Mouse (Mus musculus): ENCODE data around the gene Zpr1. TPM values are rescaled to one million over a fixed set of nuclear protein-coding genes. Genes with fewer than 3 reads are reported as not detected.
"Not testable (repeated sequence)": the region's sequence is repeated elsewhere in the genome, so short reads cannot be mapped to it uniquely, and the experiment has no call there.

The Zpr1 gene
- polyA plus RNA-seq, 1 experiment from 2014 or later: 60.3 TPM

DNA sequence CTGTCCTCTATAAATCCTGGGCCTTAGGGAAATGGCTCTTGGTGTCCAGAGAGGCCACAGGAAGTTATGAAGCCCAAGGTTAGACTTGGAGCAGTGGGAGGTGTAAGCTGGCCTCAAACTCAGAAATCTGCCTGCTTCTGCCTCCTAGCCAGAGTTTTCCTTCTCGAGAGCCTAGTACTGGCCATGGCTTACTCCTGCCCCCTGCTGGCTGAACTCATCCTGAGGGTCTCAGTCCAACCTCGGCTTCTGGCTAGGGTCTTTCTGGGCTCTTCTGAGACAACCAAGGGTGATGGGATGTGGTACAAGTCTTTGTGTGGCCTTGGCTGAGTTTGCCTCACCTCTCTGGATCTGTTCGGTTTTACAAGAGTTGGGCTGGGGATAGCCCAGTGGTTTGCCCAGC lies 45.1 kb downstream of the Zpr1 start:
- Histone ChIP-seq H3K27me3 (0 out of 2 replicates have a peak, but pooled peaks cover 2% of the 10 kb centered on the region), H3K9me3 (no peaks in the 10 kb centered on the region), H3K36me3 (no peaks in the 10 kb centered on the region), H3K4me1 (replicated peaks) (peaks cover 32% of the 10 kb centered on the region), H3K9ac (no peak overlapping the region), H3K4me3 (no peak overlapping the region), H3K27ac (replicated peaks) (no peak overlapping the region), H3K4me2 (no peak overlapping the region)
- ATAC-seq (ENCODE audit: low FRiP score, low read depth): no peak
- WGBS: 96% methylated on average over 3 of the region's 3 CpGs

DNA sequence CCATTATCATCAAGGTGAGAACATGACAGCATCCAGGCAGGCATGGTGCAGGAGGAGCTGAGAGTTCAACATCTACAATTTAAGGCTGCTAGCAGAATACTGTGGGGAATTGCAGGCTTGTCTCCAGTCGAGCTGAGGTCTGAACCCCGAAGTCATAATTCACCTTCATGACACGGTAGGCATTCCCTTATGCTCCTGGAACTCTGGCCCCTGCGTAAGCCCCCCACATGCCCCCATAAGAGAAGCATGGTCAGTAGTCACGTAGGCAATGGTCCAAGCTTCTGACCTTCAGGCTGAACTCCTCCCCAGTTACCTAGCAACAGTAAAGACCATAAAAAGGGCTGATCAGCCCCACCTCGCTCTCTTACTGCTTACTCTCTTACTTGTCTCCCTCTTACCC lies 47.0 kb downstream of the Zpr1 start, which contains the start of gene 4931429L15Rik:
4931429L15Rik (minus strand) TSS at position 101 of the 400 bp plus-strand sequence.
- not testable (repeated sequence) for H3K27ac ChIP-seq (replicated peaks); H3K4me3 ChIP-seq; H3K27me3 ChIP-seq; H3K4me2 ChIP-seq; H3K36me3 ChIP-seq; H3K9me3 ChIP-seq; H3K9ac ChIP-seq; ATAC-seq (ENCODE audit: low FRiP score, low read depth)
- WGBS: 90% methylated on average over 6 of the region's 6 CpGs
- H3K4me1 ChIP-seq (replicated peaks): peaks cover 26% of the 10 kb centered on the region

DNA sequence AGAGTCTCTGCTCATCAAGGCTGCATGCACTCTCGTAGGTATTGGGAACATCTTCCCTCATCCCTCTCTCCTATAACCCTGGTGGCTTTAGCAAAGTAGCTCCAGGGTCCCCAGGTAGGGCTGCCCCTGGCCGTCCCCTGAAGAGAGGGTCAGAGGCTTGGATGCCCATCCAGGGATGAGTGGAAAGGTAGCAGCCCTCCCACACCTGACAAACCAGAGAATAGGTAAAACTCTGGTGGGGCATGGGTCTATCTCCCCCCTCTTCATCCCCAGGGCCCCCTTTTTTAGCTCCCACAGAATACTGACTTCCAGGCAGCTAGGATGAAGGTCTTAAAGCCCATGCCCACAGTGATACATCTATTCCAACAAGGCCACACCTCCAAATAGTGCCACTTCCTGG lies 47.6 kb downstream of the Zpr1 start:
- Histone ChIP-seq H3K27me3 (no peaks in the 10 kb centered on the region), H3K36me3 (no peaks in the 10 kb centered on the region)
- WGBS: 99% methylated on average over 2 of the region's 2 CpGs

DNA sequence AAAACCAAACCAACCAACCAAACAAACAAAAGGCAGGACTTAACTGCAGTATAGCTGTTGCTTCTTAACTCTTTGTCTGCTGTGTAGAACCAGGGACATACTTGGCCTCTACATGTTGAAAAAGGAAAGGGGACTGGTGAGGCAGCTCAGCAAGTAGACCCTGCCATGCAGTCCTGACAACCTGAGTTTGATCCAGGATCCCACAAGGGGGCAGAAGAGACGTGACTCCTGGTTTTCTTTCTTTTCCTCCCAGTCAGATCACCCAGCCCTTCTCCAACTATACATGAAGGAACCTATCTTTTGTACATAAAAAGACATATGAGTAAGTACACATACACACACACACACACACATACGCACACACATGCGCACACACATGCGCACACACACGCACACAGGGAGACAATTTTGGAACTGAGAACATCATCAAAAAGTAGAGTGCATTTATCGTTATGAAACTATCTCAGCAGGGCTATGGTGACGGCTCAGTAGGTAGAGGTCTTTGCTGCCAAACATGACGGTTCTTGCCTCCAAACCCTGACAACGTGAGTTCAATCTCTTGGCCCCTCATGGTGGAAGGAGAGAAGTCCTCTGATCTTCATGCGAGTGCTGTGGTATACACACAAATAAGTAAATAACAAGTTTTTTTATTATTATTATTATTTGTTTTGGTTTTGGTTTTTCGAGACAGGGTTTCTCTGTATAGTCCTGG lies 54.0 kb downstream of the Zpr1 start:
- Histone ChIP-seq H3K27me3 (no peaks in the 10 kb centered on the region), H3K36me3 (no peaks in the 10 kb centered on the region), H3K9me3 (no peaks in the 10 kb centered on the region), H3K4me3 (no peak overlapping the region), H3K4me1 (replicated peaks) (peaks cover 26% of the 10 kb centered on the region), H3K4me2 (no peak overlapping the region), H3K27ac (replicated peaks) (no peak overlapping the region), H3K9ac (no peak overlapping the region)
- ATAC-seq (ENCODE audit: low FRiP score, low read depth): no peak
- 87% methylated on average over 11 of the region's 11 CpGs for WGBS

More for the DNA sequence above, 47.6 kb downstream of the Zpr1 start:
- ATAC-seq (ENCODE audit: low FRiP score, low read depth): no peak
- no peak overlapping the region for H3K4me2 ChIP-seq
- no peaks in the 10 kb centered on the region for H3K9me3 ChIP-seq
- no peak overlapping the region for H3K27ac ChIP-seq (replicated peaks)
- peaks cover 21% of the 10 kb centered on the region for H3K4me1 ChIP-seq (replicated peaks)
- no peak overlapping the region for H3K4me3 ChIP-seq
- H3K9ac ChIP-seq: no peak overlapping the region

DNA sequence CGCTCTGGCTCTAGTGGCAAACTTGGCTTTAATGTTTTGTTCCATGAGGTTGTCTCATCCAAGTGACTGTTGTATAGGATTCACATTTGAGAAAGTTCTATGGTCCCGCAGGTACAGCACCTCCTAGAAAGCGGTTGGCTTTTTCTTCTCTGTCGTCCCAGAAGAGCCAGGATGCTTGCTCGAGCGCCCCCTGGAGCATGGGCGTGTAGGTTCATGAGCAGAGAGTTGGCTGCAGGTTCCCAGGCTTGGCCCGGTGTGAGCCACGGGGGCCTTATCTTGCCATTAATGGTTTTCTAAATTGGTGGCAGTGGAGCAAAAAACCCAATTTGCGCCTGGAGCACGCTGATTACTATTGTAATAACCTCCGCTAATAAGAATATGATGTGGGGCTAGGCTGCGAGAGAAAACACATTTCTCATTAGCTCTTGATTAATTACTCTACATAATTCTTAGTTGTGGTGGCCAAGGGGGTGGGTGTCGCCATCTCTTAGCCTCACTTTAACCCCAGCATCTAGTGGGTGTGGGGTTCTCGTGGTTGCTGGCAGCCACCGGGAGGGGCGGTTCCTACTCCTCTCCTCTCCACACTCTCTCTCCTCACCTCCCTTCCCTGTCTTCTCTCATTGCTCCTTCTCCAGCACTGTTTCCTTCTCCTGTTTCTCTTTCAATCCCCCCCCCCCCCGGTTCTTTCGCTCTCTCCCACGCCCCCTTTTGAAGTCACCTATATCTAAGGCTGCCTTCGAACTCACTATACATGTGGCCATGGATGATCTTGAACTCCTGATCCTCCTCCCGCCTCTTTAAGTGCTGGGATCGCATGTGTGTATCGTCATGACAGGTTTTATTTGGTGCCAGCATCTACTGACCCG lies 55.1 kb downstream of the Zpr1 start:
- peak; percentile 39; the same call in 1 of the 2 replicates for ATAC-seq (ENCODE audit: low FRiP score, low read depth)
- Histone ChIP-seq H3K27me3 (no peaks in the 10 kb centered on the region), H3K9me3 (no peaks in the 10 kb centered on the region), H3K4me2 (peak overlapping the region; percentile 50), H3K36me3 (no peaks in the 10 kb centered on the region), H3K4me3 (no peak overlapping the region), H3K27ac (replicated peaks) (peak overlapping the region; percentile 77), H3K4me1 (replicated peaks) (peaks cover 22% of the 10 kb centered on the region), H3K9ac (no peak overlapping the region)
- WGBS: 41% methylated on average over 25 of the region's 25 CpGs

DNA sequence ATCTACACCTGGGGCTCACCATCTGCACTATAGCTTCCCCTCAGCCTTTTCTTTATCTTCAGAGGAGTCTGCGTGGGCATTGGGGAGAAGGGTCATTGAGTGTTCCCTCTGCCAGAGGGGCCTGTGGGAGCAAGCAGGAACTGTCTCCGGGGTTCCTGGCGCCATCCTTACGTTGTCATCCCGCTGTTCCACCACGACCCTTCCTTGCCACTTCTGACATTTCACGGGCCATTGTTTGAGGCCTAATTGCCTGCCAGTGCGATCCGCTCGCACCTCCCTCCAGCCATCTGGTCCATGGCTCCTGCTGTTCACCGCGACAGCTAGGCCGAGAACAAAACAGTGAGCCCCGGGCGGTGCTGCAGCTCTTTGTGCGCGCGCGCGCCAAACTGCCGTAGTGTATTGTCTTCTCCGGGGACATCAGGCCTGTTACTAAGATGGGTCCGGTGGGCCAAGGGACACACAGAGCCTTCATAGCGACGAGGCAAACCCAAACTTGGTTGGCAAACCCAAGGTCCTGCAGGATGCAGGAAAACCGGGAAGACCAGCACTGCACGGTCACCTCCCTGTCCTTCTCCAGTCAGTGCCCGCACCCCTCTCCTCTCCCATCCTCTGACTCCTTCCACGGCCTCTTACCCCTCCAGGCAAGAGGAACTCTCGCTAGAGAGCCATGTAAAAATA lies 55.8 kb downstream of the Zpr1 start:
- H3K9me3 ChIP-seq: no peaks in the 10 kb centered on the region
- peak overlapping the region; percentile 26 for H3K9ac ChIP-seq
- peak overlapping the region; percentile 50 for H3K4me2 ChIP-seq
- H3K4me3 ChIP-seq: peak overlapping the region; percentile 3
- peak; percentile 84 for ATAC-seq (ENCODE audit: low FRiP score, low read depth)
- no peaks in the 10 kb centered on the region for H3K36me3 ChIP-seq
- H3K4me1 ChIP-seq (replicated peaks): peaks cover 22% of the 10 kb centered on the region
- no peaks in the 10 kb centered on the region for H3K27me3 ChIP-seq
- WGBS: under 1% methylated on average over 30 of the region's 30 CpGs
- peak overlapping the region; percentile 77 for H3K27ac ChIP-seq (replicated peaks)

DNA sequence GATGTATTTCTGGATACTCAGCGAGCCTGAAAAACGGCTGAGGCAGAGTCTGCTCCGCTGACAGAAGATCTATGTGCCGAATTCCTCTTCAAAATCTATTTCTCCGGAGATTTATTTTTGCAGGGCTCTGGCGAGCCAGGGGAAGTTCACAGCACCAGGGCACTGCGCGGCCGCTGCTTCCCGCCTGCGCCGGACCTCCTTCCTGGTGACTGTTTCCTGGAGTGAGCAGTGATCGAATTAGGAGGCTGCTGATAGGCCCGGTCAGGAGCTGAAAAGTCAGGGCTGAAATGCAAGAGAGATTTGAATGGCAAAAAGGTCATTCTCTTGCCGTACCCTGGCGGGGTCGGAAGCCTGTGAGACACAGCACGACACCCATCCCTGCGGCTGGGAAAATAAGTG lies 56.4 kb downstream of the Zpr1 start:
- Histone ChIP-seq H3K9me3 (no peaks in the 10 kb centered on the region), H3K4me1 (replicated peaks) (peaks cover 22% of the 10 kb centered on the region), H3K27ac (replicated peaks) (peak overlapping the region; percentile 77), H3K4me2 (peak overlapping the region; percentile 50), H3K9ac (0 out of 2 replicates have a peak overlapping the region, but pooled peaks have one; percentile 26), H3K36me3 (no peaks in the 10 kb centered on the region), H3K4me3 (peak overlapping the region; percentile 3), H3K27me3 (no peaks in the 10 kb centered on the region)
- ATAC-seq (ENCODE audit: low FRiP score, low read depth): no peak
- 2% methylated on average over 19 of the region's 19 CpGs for WGBS

DNA sequence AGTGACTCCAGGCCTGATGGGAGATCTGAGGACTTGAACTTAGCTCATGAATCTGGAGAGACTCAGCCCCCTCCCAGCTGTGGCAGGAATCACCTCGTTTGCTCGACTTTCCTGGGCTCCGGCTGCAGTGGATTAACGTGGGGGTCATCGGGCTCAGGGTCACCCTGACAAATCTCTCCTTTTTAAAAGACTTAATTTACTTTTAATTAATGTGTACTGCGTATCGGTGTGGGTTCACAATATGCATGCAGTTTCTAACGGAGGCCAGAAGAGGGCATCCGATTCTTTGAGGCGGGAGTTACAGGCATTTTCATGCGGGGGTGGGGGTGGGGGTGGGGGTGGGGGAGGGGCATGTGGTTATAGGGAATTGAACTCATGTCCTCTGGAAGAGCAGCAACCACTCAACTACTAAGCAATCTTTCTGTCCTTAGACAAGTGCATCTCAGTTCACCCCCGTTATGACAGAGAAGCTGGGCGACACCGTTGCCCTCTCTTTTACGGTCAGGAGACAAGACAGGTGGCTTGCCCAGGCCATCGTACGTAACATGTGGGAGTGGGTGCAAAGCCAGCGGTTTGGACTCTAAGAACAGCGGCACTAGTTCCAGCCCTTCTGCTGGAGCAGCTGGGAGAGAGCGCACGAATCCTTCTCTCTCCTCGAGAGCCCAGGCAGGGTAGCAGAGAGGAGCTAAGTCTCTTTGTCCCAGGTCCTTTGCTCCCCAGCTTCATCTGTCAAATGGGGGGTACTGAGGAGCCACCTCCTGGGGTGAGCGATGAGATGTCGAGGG lies 57.1 kb downstream of the Zpr1 start:
- H3K36me3 ChIP-seq: no peaks in the 10 kb centered on the region
- WGBS: 18% methylated on average over 24 of the region's 24 CpGs
- peak overlapping the region; percentile 50 for H3K4me2 ChIP-seq
- H3K27ac ChIP-seq (replicated peaks): no peak overlapping the region
- no peaks in the 10 kb centered on the region for H3K9me3 ChIP-seq
- H3K27me3 ChIP-seq: no peaks in the 10 kb centered on the region
- H3K9ac ChIP-seq: no peak overlapping the region
- no peak overlapping the region for H3K4me3 ChIP-seq
- ATAC-seq (ENCODE audit: low FRiP score, low read depth): no peak
- peaks cover 22% of the 10 kb centered on the region for H3K4me1 ChIP-seq (replicated peaks)

DNA sequence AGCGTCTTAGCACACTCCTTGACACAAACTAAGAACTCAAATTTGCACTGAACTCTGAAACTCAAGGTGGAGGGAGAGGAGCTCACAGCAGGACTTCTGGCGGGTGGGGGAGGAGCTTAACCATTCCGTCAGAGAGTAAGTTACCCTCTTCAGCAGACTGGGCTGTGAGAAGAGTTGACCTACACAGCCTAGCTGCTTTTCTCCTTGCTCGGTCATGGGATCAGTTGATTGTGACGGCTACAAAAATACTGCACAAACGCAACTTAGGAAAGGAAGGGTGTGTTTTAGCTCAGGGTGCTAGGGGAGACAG lies 57.7 kb downstream of the Zpr1 start:
- H3K4me3 ChIP-seq: no peak overlapping the region
- 58% methylated on average over 6 of the region's 6 CpGs for WGBS
- H3K27ac ChIP-seq (replicated peaks): no peak overlapping the region
- H3K27me3 ChIP-seq: no peaks in the 10 kb centered on the region
- H3K36me3 ChIP-seq: no peaks in the 10 kb centered on the region
- H3K9ac ChIP-seq: no peak overlapping the region
- no peak for ATAC-seq (ENCODE audit: low FRiP score, low read depth)
- peaks cover 22% of the 10 kb centered on the region for H3K4me1 ChIP-seq (replicated peaks)
- no peaks in the 10 kb centered on the region for H3K9me3 ChIP-seq
- no peak overlapping the region for H3K4me2 ChIP-seq

DNA sequence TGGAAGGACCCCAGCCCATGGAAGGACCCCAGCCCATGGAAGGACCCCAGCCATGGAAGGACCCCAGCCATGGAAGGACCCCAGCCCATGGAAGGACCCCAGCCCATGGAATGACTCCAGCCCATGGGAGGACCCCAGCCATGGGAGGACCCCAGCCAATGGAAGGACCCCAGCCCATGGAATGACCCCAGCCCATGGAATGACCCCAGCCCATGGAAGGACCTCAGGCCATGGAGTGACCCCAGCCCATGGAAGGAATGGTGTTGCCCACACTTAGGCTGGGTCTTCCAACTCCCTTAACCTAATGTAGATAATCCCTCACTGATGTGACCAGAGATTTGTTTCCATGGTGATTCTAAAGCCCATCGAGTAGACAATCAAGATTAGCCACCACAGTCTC lies 58.4 kb downstream of the Zpr1 start:
- Histone ChIP-seq H3K4me3 (no peak overlapping the region), H3K27ac (replicated peaks) (no peak overlapping the region), H3K4me2 (no peak overlapping the region), H3K9ac (no peak overlapping the region), H3K9me3 (no peaks in the 10 kb centered on the region), H3K4me1 (replicated peaks) (peaks cover 22% of the 10 kb centered on the region), H3K36me3 (no peaks in the 10 kb centered on the region), H3K27me3 (no peaks in the 10 kb centered on the region)
- ATAC-seq (ENCODE audit: low FRiP score, low read depth): no peak
- whole genome bisulfite sequencing: 81% methylated on average over 1 of the region's 1 CpGs

Measured in hindbrain, embryonic 15.5 days (tissue).